Mouse (Mus musculus) heart, postnatal 0 days (tissue): Measurements from ENCODE around the gene Ints13.

Experiments
- CTCF ChIP-seq: IDR thresholded peaks from 2 replicates; pipeline ENCODE4 v1.5.1; 2016; ENCODE audit warnings: antibody characterized with exemption, control low read depth, low read depth
- EP300 ChIP-seq: IDR thresholded peaks from 2 replicates; pipeline ENCODE4 v1.6.1; 2016; ENCODE audit warnings: antibody characterized with exemption, low read depth

- TF ChIP-seq CTCF (no peak), EP300 (no peak)
Observed at GRCm38 (mm10) chr6:146530363-146530762, 47.3 kb downstream of the Ints13 start.
